Mouse (Mus musculus) 3134 (cell line): ENCODE data around the gene P2rx7.

Experiments
- DNase-seq: peaks from one replicate; pipeline ENCODE4 v3.0.0-alpha.2; 2011; ENCODE audit warnings: low spot score; ENCODE audit not compliant: insufficient read length; ENCODE audit errors: extremely low read depth

P2rx7 gene

DNA sequence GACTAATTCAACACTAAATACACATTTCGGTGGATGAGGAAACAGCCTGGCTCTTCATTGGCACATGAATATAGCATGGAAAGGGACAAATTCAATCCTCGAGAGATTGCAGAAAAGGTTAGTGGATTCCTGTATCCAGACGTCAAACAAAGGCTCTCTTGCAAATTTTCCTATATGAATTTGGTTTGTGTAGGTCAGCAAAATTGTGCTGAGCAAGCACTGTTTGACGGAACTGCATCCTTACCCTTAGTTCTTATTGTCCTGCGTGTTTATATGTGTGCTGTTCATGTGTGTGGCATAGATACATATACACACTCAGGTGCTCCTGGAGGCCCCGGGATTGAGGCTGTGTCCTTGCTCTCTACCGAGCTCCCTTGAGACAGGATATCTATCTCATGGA is 45.4 kb downstream of the P2rx7 start:
- DNase-seq = no peak

DNA sequence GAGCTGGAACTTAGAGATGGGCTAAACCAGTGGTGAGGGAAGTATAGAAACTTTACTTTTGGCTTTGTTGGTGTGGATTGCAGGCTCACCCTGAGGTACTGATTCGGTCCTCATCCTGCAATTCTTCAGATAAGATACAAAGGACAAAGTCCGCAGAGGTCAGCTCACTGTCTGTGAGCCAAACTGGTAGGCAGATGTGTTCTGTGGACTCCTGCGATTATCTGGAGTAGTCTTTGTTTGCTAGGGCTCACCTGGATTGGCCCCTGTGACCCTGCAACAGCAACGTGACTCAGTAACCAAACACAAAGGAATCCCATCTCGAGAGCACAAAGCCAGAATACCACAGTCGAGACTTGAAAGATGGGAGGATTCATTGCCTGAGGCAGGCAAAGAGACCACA is 46.8 kb downstream of the P2rx7 start:
- no peak for DNase-seq

DNA sequence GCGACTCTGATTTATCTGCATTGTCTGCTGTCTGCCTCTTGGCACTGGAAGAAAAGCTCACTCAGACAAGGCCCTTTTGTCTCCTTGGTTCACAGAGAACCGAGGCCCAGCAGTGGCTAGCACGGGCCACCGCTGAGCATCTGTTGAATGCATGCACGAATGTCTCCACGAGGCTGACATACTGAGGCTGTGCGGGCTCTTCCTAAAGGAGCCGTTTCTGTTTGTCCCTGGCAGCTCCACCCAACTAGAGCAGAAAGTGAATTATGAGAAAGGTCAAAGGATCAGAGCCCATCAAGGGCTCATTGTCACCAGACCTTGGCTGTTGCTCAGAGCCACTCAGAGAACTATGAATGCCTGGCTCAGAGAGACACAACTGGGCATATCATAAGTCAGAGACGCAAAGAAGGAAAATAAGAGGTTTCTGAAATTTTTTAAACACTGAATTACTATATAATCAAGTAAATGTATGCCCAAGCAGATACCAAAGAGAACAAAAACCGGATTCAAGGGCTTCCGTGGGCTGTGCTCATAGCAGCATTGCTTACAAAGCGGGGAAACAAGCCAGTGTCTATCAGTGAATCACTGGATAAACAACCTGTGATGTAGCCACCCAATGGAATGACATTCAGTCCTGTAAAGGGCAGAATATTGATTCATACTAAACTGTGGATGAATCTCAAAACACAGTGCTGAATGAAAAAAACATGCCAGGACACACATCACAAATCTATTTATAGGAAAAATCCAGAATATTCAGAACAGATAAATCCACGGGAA is 49.9 kb downstream of the P2rx7 start:
- no peak for DNase-seq

DNA sequence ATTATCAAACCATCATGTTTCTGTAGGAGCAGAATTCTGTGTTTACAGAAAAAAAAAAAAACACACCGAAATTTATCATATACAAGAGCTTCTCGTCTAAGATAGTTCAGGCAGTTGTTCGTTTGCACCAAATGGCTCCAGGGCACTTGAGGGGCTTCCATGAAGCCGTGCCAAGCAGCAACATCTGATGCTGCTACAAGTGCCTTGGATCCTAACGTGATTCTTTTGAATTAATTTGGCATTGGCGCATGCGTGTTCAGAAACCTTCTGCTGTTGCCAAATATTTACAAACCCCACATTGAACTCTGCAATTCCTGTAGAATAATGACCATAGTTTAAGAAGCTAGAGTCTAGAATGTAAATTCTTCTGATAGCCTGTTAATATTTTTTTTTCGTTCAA is 51.8 kb downstream of the P2rx7 start:
- DNase-seq = no peak

DNA sequence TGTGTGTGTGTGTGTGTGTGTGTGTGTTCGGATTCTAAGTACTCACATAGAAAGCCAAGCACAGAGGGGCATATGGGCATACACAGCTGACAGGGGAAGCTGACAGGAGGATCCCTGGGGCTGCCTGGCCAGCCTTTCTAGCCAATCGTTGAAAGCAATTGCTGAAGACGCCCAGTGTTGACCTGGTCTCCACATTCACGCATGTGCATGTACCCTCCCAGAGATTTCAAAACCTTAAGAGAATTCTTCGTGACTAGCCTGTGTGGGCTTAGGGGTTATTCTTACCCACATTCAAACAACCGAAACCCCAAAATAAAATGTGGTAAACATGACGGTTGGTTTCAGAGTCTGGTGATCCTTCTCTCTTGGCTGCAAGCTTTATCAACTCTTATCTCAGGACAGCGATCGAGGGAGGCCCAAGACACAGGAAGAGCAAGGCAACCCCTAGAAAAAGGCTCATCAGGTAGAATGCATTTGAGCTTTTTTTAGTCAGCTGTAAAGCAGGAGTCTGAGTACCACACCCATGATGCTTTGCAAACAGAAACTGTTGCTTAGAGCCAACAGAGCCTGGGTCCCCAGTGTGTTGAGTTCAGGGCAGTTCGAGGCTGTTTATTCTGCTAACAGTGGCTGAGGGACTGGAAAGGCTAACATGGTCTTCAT is 54.5 kb downstream of the P2rx7 start:
- DNase-seq = no peak

DNA sequence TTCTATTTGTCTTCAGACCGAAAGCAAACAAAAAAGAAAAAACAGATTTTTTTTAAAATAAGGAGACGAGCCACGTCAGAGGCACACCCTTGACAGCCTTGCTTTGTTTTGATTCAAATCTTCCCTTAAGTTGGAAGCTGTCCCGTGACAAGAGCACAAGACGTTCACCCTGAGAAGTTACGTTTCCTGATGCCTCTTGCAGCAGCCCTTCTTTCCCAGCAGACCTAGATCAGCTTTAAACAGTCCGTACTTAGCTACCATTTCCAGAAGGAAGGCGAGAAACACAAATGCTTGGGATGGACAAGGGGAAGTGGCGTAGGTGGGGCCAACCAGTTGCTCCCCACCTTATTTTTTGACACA is 55.0 kb downstream of the P2rx7 start:
- DNase-seq = no peak

DNA sequence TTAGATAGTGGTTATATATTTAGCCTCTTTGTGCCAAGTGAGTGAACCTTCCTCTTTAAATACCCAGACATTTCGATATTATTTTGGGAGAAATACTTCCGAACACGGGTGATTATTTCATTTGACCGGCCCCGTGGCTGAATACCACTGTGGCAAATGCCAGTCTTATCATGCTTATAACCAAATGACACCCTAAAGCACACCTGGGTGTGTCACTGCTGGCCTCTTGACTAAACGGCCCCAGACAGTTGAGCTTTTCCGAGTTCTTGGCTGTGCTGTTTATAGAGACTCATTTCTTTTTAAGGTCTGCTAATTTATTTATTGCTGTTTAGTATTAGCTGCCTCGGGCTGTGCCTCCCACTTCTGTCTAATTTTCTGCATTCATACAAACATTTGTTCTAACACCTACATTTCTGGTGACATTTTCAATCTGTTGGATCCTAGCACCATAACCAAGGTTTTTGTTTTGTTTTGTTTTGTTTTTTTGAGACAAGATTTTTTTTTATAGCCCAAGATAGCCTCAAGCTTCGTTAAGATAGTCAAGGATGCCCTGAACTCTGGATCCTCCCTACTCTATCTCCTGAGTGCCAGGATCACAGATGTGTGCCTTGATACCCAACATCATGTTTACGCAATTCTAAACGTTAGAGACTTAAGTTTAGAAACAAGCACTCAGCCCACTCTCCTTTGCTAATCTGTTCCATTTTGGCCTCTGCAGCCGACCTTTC is 56.6 kb downstream of the P2rx7 start:
- no peak for DNase-seq

DNA sequence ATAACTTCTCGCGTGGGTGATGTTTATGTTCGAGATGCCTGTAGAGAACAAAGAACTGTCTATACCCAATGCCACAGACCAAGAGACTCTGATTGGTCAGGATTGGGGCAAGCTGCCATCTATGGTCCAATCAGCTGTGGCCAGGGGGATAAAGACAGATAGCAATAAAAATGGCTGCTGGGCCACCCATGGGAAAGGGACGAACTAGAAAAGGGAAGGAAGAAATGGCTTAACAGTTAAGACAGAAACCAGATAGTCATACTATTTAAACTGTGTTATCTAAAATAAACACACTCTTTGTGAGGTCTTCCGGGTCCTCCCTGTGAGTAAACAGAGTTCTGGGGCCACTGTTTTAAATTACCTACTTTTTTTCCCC is 57.1 kb downstream of the P2rx7 start:
- no peak for DNase-seq

DNA sequence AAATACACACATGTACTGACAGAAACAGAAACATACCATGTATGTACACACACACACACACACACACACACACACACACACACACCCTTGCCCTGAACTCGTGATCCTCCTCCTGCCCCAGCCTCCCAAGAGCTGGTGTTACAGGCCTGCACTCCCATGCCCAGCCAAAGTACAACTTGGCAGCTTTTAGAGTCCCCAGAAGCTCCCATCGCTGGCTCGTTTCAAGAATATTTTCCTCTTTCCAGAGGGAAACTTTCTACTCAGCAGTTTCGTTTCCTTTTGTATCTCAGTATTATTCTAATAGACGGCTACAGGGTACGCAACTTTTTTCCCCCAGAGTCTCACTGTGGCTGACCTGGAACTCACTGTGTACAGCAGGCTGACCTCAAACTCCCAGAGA is 58.4 kb downstream of the P2rx7 start:
- no peak for DNase-seq

DNA sequence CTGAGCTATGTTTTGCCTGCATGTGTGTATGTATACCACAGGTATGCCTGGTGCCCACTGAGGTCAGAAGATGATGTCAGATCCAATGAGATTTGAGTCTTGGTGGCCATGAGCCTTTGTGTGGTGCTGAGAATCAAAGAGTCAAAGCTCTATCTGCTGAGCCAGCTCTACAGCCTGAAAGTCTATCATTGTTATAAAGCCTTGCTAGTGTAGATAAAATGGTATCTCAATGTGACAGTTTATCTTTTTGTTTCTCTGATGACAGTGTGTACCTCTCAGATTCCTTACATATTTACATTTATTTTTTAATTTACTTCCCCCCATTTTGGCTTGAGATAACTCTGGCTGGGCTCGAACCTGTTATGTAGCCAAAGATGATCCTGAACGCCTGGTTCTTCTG is 59.9 kb downstream of the P2rx7 start:
- no peak for DNase-seq

DNA sequence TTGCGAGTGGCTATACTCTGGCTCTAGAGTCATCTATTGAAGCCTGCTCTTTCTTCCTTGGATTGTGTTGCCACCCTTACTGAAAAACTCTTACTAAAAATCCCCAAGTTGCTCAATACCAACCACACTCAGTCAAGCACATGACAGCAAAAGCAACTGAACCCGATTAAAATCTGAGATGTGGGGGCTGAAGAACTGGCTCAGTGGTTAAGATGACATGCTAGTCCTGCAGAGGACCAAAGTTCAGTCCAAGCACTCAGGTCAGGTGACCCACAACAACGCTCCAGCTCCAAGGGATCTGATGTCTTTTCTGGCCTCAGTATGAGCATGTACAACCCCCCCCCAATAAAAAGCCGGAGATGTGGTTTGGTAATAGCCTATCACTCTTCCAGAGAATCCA is 60.9 kb downstream of the P2rx7 start:
- DNase-seq = no peak

DNA sequence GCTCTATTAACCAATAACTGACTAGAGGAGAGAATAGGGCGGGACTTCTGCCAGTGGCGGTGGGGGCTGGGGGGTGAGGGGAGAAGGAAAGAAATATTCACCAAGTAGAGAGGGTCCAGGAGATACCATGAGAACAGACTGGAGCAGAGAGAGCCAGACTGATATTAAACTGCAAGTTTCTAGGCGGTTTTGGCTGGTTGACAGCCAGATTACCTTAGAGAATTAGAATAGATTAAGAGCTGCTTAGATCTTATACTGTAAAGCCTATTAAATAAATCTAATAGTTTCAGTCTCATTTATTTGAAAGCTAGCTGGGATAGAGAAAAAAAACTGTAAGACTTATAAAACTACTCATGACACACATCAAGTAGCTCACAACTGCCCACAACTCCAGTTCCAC is 61.5 kb downstream of the P2rx7 start:
- DNase-seq = no peak

DNA sequence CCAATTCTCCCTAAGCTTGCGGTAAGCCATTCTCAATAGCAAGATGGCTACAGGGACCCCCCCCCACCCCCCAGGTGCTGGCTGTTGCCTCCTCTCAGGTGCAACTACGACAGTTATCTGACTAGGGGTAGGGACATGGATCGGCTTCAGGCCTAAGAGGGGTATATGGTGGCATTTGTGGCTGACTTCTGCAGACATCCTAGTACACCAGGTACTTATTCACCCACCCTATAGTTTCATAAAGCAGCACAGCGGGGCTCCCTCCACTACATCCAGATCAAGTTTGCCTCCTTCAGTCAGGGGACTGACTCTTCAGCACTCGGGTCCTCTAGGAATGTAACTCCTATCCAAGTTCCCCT is 63.2 kb downstream of the P2rx7 start:
- DNase-seq = no peak

DNA sequence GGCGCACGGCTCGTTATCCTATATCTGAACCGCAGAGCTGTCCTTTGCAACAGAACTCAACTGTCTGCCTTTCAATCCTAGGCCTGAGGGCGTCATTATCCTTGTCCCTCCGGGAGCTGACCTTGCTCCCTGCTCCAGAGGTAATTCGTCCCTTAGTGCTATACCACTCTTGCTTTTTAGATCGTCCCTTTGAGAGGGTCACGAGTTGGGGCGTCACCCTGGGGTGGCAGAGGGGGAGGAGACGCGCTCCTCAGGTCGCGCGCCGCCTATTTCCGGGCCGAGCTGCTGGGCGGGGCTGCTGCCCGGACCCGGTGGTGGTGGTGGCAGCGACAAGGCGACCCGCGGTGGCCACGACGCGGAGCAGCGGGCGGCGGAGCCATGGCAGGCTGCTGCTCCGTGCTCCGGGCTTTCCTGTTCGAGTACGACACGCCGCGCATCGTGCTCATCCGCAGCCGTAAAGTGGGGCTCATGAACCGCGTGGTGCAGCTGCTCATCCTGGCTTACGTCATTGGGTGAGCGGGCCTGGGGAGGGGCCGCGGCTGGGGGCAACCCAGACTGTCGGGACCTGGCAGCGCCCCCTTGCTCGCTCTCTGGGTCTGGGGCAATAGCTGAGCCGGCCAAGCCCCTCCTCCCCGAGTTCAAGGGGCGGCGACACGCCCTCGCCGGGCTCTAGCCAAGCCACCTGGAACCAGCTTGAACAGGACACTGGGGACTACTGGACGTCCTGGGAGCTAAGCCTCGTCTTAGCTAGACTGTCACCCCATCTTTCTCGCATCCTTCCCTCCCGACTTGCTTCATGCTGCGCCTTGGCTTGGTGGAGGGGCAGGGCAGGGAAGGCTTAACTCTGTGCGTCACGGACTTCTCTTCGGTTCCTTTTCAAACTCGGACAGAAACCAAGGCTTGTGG is 63.8 kb downstream of the P2rx7 start, which contains the start of gene P2rx4:
TSS of gene P2rx4 (plus strand) at position 269 of the 906 bp plus-strand sequence.
- DNase-seq = peak; percentile 89

DNA sequence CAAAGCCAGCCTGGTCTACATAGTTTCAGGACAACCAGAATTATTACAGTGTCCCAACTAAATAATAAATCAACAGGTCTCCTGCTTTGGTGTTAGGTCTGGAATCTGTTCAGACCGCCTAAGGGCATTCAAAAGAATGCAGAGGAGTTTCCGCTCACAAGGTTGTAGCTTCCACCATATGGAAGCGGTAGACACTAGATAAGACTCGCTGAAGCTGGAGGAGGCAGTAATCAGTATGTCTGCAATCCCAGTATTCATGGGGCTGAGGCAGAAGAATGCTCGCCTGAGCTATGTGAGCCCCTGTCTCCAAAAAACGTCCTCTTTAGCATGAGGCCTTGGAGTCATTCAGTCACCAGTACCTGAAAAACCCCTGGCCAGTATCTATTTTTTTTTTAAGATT is 65.1 kb downstream of the P2rx7 start:
- no peak for DNase-seq

DNA sequence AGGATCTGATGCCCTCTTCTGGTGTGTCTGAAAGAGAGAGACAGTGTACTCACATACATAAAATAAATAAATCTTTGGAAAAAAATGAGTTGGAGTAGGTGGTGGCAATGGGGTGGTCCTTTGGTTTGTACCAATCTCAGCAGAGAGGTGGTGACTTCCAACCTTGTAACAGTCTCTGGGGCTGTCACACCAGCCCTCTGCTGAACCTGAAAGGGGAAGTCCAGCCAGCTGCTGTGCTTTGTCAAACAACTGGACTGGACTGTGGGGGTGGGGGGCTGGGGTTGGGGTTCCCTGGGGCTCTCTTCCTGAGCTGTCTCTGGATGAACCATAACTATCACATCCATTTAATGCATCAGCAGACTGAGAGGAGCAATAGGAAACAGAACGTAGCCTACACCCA is 72.0 kb downstream of the P2rx7 start:
- DNase-seq = no peak

DNA sequence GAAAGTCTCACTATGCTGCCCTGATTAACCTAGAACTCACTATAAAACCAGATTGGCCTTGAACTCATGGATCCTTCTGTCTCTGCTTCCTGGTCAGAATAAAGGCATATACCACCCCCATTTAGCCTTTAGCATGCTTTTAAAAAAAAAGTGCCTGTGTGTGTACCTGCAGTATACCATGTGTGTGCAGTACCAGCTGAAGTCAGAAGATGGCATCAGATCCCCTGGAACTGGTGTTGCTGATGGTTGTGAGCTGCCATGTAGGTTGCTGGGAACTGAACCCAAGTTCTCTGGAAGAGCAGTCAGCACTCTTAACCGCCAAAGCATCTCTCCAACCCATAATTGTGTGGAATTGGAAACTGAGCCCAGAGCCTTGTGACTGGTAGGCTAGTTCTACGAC is 73.1 kb downstream of the P2rx7 start:
- no peak for DNase-seq

DNA sequence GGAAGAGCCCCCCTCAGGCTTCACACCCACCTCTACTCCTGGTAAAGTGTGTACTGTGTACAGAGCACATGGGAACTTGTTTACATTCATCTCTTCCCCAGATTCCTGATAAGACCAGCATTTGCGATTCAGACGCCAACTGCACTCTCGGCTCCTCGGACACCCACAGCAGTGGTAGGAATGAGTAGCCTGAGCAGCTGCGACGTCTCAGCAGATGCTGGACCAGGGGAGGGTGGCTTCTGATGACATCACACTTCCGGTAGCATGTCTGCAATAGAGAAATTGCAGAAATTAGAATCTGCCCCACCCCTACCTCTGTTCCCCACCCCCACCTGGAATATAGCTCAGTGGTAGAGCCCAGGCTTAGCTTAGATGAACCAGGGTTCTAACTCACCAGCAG is 74.7 kb downstream of the P2rx7 start:
- no peak for DNase-seq

DNA sequence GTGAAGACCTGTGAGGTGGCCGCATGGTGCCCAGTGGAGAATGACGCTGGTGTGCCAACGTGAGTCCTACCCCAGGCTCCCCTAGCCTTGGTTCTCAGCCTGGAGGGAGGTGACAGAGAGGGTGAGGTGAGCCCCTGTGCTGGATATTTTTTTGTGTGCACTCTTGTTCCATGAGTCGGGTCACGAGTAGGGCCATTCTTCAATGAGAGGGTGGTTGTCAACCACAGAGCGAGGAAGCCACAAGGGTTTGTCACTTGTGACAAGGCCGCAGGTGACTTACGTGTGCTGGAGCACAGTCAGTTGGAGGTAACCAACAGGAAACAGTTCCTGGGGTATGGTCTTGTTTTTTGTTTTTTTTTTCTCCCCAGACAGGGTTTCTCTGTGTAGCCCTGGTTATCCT is 75.5 kb downstream of the P2rx7 start:
- DNase-seq = no peak

DNA sequence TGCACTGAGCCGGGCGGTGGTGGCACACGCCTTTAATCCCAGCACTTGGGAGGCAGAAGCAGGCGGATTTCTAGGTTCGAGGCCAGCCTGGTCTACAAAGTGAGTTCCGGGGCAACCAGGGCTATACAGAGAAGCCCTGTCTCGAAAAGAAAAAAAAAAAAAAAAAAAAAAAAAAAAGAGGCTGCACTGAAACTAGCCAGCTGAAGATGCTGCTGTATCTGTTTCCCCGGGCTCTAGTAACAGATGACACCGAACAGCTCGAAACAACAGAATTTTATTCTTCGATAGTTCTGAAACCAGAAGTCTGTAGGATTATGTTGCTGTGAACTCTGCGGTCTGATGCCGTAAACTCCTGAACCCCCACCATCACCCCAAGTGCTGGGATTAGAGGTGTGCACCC is 81.7 kb downstream of the P2rx7 start:
- DNase-seq = no peak

DNA sequence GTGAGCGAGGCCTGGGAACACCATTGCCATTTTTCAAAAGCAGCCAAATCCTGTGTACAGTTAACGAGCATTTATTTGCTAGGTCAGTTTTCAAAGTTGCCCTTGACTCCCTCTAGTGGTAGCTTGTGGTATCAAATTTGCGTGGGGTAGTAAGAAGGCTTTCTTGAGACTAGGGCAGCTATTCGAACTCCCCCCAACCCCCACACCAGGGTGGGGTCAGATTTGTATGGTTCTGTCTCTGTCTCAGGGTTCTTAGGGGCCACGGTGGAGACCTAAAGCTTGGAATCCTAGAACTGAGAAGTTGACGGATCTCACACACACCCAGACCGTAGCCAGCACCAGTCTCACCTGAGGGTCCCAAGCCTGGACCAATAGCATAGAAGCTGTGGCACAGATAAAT is 82.4 kb downstream of the P2rx7 start:
- peak; percentile 37 for DNase-seq
